Mouse (Mus musculus) brain, embryonic 14.5 days (tissue): ENCODE results near the gene Rnf186.

Experiments used
- CTCF ChIP-seq: fragments of 200-500 bp; IDR thresholded peaks from 2 replicates; pipeline ENCODE4 v1.5.1; 2012; ENCODE audit warnings: inconsistent platforms, mild to moderate bottlenecking, moderate library complexity, borderline replicate concordance; ENCODE audit not compliant: insufficient read depth, insufficient read length; ENCODE audit errors: extremely low read depth
- POLR2A ChIP-seq: fragments of 200-500 bp; IDR thresholded peaks from 2 replicates; pipeline ENCODE4 v1.6.1; 2012; ENCODE audit warnings: mild to moderate bottlenecking, inconsistent platforms, borderline replicate concordance; ENCODE audit not compliant: poor library complexity, insufficient read depth, insufficient read length, severe bottlenecking; ENCODE audit errors: extremely low read depth

DNA sequence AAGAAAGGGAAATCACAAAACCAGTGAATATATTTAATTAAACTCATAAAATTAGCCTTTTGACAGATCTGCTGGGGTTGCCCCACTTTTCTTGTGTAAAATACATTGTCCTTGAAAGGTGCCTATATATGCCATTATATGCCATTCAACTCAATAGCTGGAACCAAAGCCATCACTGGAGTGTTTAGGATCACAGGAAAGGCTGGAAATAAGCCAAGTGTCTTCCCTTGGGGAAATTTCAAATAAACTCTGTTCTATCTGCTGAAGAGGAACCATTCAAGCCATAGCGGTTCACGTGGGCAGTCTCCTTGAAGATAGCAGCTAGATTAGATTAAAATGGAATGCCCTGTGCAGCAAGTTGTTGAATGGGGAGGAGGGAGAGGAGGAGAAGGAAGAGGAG, 41.4 kb upstream of the Rnf186 start:
- TF ChIP-seq CTCF (no peak), POLR2A (no peak)
